Mouse (Mus musculus) gastrocnemius, postnatal 36 days (tissue): ENCODE measurements around the gene Gm28308. TPM values are rescaled to one million over a fixed set of nuclear protein-coding genes. Genes with fewer than 3 reads are reported as not detected.
A peak's percentile ranks its signal among the peaks of the same experiment; 100 is the strongest.

Experiments used
- DNase-seq, 2 experiments: peaks; one replicate each; pipeline ENCODE4 v3.0.0; 2022
- intact Hi-C: fragments of 180-260 bp; cut with DNase I; formaldehyde crosslinking; loops from one replicate; pipeline ENCODE4 v1.15.1; 2025
- total RNA-seq, 2 experiments: library from RNA; stranded (reverse); gene quantifications; 2 replicates each; pipeline ENCODE4 v1.2.3; 2021

The Gm28308 gene
- total RNA-seq, 2 experiments from 2014 or later: 0.71 TPM; not detected in 1

DNA sequence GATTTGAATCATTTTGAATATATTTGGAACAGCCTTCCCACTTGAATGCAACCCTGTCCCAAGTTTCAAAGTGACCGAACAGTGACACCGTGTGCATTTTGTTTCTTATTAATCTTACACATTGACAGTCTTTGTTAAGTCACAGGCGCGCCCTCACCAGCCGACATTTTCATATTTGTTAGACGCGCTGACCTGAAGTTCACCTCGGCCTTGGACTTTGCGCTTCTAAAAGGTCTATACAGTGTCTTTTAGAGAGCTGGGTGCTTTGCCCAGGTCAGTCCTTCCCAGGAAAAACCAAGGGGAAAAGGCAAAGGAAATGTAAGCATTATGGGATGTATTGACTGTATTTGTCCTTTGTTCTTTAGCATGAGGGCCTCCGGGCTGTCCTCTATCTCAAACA, 18.4 kb downstream of the Gm28308 start:
- intact Hi-C loops: loop anchor here (5.0 kb wide), 2 partner anchors 37 to 187 kb away; partner anchors contain the start of gene Hoxa1
- DNase-seq: no peak

DNA sequence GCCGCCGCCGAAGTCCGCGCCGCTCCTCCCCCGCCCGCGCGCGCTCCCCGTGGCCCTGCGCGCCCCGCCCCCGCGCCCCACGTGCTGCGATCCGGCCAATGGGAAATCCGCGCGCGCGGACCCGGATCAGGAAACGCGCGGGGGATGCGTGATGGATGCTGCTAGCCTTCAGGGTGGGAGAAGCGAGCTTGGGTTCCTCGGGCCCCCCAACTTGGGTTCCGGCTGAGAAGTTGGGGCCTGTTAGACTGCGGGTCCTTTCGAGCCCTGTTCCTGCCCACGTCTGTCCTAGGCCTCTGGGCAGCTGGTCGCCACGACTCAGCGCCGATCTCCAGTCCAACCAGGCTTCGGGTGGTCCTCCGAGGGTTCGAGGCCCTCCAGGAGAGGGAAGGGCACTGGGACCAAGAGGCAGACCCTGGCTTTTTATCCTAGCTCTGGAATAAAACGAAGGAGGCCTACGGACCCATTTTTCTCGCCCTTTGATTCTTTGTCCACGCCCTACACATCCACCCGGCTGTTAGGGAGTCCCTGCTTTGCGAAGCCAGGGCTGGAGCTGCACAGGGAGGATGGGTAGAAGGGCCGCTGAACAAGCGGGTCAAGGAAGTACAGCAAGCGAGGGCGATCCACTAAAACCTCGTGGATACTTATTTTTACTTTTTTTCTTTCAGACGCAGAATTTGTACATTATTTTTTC, 21.1 kb downstream of the Gm28308 start:
- peak; percentile 79 to 84 for DNase-seq
- intact Hi-C loops: loop anchor here (5.0 kb wide), 2 partner anchors 35 to 185 kb away; partner anchors contain the start of gene Hoxa1

- no peak for DNase-seq
- intact Hi-C loops: loop anchor here (5.0 kb wide), 2 partner anchors 34 to 184 kb away; partner anchors contain the start of gene Hoxa1
Observed at GRCm38 (mm10) chr6:52190906-52191810, 22.0 kb downstream of the Gm28308 start, which contains the start of gene Hoxa4. Gene Hoxa4 (minus strand): TSS chr6:52191753.

DNA sequence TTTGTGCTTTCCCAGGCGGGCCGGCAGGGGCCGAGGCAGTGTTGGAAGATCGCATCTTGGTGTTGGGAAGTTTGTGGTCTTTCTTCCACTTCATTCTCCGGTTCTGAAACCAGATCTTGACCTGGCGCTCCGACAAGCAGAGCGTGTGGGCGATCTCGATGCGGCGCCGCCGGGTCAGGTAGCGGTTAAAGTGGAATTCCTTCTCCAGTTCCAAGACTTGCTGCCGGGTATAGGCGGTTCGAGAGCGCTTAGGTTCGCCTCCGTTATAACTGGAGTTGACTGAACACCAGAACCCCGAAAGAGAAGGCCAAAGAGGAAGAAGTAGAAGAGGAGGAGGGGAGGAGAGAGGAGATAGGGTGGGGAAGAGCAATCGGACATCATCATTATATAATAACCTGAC, 22.7 kb downstream of the Gm28308 start:
- peak in 1 of 2 experiments; percentile 25 for DNase-seq
- intact Hi-C loops: loop anchor here (5.0 kb wide), 2 partner anchors 33 to 183 kb away; partner anchors contain the start of gene Hoxa1

- DNase-seq: no peak
- intact Hi-C loops: loop anchor here (5.0 kb wide), 2 partner anchors 33 to 183 kb away; partner anchors contain the start of gene Hoxa1
Observed at GRCm38 (mm10) chr6:52189909-52190308, 23.2 kb downstream of the Gm28308 start.

DNA sequence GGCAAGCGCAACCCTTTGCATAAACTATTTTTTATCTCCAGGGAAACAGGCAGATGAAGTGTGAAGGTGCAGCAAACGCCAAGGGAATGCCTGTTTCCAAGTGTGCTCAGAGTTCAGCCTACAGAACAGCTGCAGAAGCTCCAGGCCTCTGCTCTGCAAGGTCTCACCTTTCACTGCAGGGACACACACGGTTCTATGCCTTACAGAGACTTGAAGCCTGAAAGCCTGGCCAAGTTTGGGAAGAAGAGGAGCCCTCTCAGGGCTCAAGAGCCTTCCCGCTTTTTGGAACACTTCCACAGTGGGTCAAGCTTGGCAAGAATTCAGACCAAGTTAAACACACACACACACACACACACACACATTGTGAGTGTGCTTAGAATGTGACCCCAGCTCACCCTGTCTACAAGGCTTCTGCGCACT, 24.0 kb downstream of the Gm28308 start:
- intact Hi-C loops: no loop called here
- DNase-seq: no peak

GRCm38 (mm10) chr6:52186500-52186899, 26.6 kb downstream of the Gm28308 start:
- intact Hi-C loops: no loop called here
- no peak for DNase-seq

- intact Hi-C loops: no loop called here
- DNase-seq: no peak
Observed at GRCm38 (mm10) chr6:52185834-52186233, 27.3 kb downstream of the Gm28308 start.

DNA sequence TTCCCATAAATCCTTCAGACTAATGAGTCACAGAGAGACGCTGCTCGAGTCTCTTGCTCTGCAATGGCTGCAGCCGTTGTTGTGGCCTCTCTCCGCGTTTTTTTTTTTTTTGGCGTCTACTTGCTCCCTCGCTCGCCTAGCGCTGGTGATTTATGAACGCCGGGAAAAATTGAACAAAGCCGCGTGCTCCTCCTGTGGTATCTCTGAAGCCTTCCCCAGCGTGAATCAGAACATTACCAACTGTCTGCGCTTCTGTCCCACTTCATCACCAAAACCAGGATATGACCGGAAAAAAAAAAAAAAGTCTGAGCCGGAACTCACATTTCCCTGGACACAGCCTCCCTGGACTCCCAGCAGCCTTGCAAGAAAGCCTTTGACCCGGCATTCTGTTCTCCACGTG, 27.9 kb downstream of the Gm28308 start:
- intact Hi-C loops: no loop called here
- no peak for DNase-seq

- DNase-seq: no peak
- intact Hi-C loops: no loop called here
Observed at GRCm38 (mm10) chr6:52184668-52185067, 28.5 kb downstream of the Gm28308 start.

DNA sequence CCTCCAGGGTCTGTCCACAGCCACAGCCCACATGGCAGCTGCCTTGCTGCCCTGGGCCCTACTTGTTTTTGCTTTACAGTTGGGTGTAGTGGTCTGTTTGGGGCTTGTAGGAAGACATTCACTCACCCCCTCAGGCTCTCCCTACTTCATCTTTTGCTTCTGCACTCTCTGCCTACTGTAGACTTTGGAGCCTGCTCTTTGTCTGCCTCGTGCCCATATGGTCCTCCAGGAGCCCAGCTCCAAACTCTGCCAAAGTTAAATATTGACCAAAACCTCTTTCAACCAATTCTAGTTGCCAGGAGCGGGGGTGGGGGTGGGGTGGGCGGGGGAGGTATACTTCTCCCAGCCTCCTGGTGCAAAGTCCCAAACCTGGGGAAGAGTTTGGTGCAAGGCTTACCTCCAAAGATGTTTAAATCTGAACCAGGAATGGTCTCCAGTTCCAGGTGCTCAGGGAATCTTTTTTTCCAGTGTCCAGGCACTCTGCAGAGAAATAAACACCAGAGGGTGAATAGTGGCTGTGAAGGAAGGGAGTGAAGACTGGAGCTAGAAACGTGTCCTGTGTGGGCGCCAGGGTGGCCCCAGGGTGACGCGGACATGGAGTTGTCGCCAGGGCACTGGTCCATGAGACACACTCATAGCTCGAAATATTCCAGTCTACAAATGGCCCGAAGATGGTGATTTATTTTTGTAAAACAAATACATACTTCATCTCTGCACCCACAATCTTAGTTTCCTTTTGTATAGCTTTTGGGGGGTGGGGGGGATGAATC, 29.6 kb downstream of the Gm28308 start:
- intact Hi-C loops: no loop called here
- DNase-seq: no peak

- intact Hi-C loops: no loop called here
- DNase-seq: no peak
Observed at GRCm38 (mm10) chr6:52182793-52183192, 30.3 kb downstream of the Gm28308 start.

DNA sequence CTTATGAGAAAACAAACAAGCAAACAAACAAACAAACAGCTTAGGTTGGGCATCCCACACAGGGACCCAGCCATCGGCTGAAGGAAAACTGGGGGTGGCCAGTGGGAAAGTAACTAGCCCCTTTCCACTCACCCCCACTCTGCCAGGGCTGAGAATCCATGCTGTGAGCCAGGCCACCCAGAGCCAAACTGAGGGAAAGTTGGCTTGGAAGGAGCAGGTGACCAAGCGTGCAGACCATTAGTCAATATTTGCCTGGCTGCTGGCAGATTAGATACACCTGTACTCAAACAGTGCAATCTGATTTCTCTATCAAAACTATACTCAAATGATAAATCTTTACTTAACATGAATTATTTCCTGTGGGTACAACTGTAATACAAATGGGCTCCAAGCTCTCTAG, 31.1 kb downstream of the Gm28308 start:
- DNase-seq: no peak
- intact Hi-C loops: no loop called here

- DNase-seq: no peak
- intact Hi-C loops: no loop called here
Observed at GRCm38 (mm10) chr6:52180726-52181125, 32.4 kb downstream of the Gm28308 start.

- intact Hi-C loops: no loop called here
- no peak for DNase-seq
Observed at GRCm38 (mm10) chr6:52180213-52180710, 32.9 kb downstream of the Gm28308 start.

DNA sequence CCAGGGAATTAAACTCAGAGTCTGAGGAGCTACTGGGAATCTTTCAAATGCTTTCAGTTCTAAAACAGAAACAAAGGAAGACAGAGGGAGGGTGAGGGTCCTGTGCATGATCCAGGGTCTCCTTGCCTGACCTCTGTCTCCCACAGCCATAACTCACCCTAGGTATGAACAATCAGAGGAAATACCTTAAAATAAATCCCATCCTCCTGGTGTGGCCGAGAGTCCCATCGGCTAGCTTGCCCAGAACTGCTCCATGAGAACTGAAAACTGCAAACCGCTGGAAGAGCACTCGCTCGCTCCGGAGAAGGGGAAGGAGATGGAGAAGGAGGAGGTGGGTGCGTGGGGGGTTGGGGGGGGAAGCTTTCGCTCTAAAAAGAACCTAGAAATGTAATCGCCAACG, 33.4 kb downstream of the Gm28308 start:
- no peak for DNase-seq
- intact Hi-C loops: no loop called here

GRCm38 (mm10) chr6:52178918-52179665, 34.0 kb downstream of the Gm28308 start:
- no peak for DNase-seq
- intact Hi-C loops: no loop called here

GRCm38 (mm10) chr6:52177806-52178205, 35.3 kb downstream of the Gm28308 start:
- no peak for DNase-seq
- intact Hi-C loops: no loop called here

GRCm38 (mm10) chr6:52177061-52177735, 35.9 kb downstream of the Gm28308 start, which contains the start of gene 5730596B20Rik:
Gene 5730596B20Rik (plus strand): TSS chr6:52177498.
- intact Hi-C loops: no loop called here
- no peak for DNase-seq
